Mouse (Mus musculus) MEL (cell line): ENCODE data around the gene Pmpcb. TPM values are rescaled to one million over a fixed set of nuclear protein-coding genes. Genes with fewer than 3 reads are reported as not detected.

Source experiments
- DNase-seq: peaks from one replicate; pipeline ENCODE4 v3.0.0; 2011; ENCODE audit warnings: low read depth, low spot score
- H3K27ac ChIP-seq: 2 replicates; pipeline ENCODE4 v1.5.1; 2012; ENCODE audit warnings: low read depth, mild to moderate bottlenecking, control low read depth, low read length, moderate library complexity; ENCODE audit not compliant: control insufficient read depth
- H3K27me3 ChIP-seq, 2 experiments: fragments of 150-350 bp in 1 of 2; sonication (generic) in 1 of 2; 2 replicates each; pipeline ENCODE4 v1.6.1; 2012; ENCODE audit warnings: low read length in 2 of 2, mild to moderate bottlenecking in 2 of 2, improper control_type of control experiment in 1 of 2, moderate library complexity in 1 of 2; ENCODE audit not compliant: insufficient read depth in 2 of 2, control insufficient read depth in 1 of 2
- H3K36me3 ChIP-seq, 2 experiments: 2 replicates each; pipeline ENCODE4 v1.6.1; 2012 to 2014; ENCODE audit warnings: low read length in 2 of 2, improper control_type of control experiment in 1 of 2, inconsistent platforms in 1 of 2, mild to moderate bottlenecking in 1 of 2; ENCODE audit not compliant: insufficient read depth in 2 of 2, control insufficient read depth in 1 of 2
- H3K4me1 ChIP-seq, 2 experiments: fragments of 150-350 bp in 1 of 2; sonication (generic) in 1 of 2; 2 replicates each; pipeline ENCODE4 v1.6.1; 2012; ENCODE audit warnings: low read length in 2 of 2, improper control_type of control experiment in 1 of 2, mild to moderate bottlenecking in 1 of 2; ENCODE audit not compliant: insufficient read depth in 2 of 2, control insufficient read depth in 1 of 2
- H3K4me3 ChIP-seq, 2 experiments: fragments of 150-350 bp in 1 of 2; sonication (generic) in 1 of 2; 2 replicates each; pipeline ENCODE4 v1.5.1; 2012; ENCODE audit warnings: low read depth in 2 of 2, low read length in 2 of 2, mild to moderate bottlenecking in 2 of 2, moderate library complexity in 2 of 2, control low read depth in 1 of 2, improper control_type of control experiment in 1 of 2; ENCODE audit not compliant: control insufficient read depth in 1 of 2, insufficient read depth in 1 of 2
- H3K79me2 ChIP-seq: 2 replicates; pipeline ENCODE4 v1.6.1; 2012; ENCODE audit warnings: mild to moderate bottlenecking, low read length, moderate library complexity; ENCODE audit not compliant: control insufficient read depth, poor library complexity, insufficient read depth
- H3K9ac ChIP-seq: 2 replicates; pipeline ENCODE4 v1.6.1; 2012; ENCODE audit warnings: low read depth, mild to moderate bottlenecking, control low read depth, low read length, moderate library complexity; ENCODE audit not compliant: control insufficient read depth, poor library complexity, severe bottlenecking
- H3K9me3 ChIP-seq: fragments of 150-350 bp; sonication (generic); replicated peaks from 2 replicates; pipeline ENCODE4 v1.6.1; 2012; ENCODE audit warnings: mild to moderate bottlenecking, low read length, improper control_type of control experiment, moderate library complexity; ENCODE audit not compliant: insufficient read depth
- CTCF ChIP-seq, 3 experiments: IDR thresholded peaks in 2 of 3; conservative IDR thresholded peaks in 1 of 3; 2 replicates each; pipeline ENCODE4 v1.5.1; 2011 to 2012; ENCODE audit warnings: low read length in 3 of 3, low read depth in 2 of 3, mild to moderate bottlenecking in 2 of 3, improper control_type of control experiment in 1 of 3, inconsistent platforms in 1 of 3, mixed read lengths in 1 of 3, moderate library complexity in 1 of 3; ENCODE audit not compliant: control insufficient read depth in 1 of 3, insufficient read depth in 1 of 3, poor library complexity in 1 of 3, severe bottlenecking in 1 of 3
- ELF1 ChIP-seq: IDR thresholded peaks from 2 replicates; pipeline ENCODE4 v1.6.1; 2014; ENCODE audit warnings: low read depth, mild to moderate bottlenecking, inconsistent platforms, low read length, improper control_type of control experiment, moderate library complexity
- EP300 ChIP-seq, 2 experiments: IDR thresholded peaks; 2 replicates each; pipeline ENCODE4 v1.6.1; 2011; ENCODE audit warnings: improper control_type of control experiment in 2 of 2, low read length in 2 of 2, low read depth in 1 of 2, mild to moderate bottlenecking in 1 of 2
- ETS1 ChIP-seq: IDR thresholded peaks from 2 replicates; pipeline ENCODE4 v1.6.1; 2012; ENCODE audit warnings: low read depth, mild to moderate bottlenecking, inconsistent platforms, low read length, improper control_type of control experiment, moderate library complexity
- GABPA ChIP-seq: IDR thresholded peaks from 2 replicates; pipeline ENCODE4 v1.6.1; 2012; ENCODE audit warnings: low read depth, mild to moderate bottlenecking, inconsistent platforms, low read length, improper control_type of control experiment, moderate library complexity
- HCFC1 ChIP-seq: IDR thresholded peaks from 2 replicates; pipeline ENCODE4 v1.6.1; 2012; ENCODE audit warnings: low read depth, mild to moderate bottlenecking, inconsistent platforms, low read length, improper control_type of control experiment, moderate library complexity
- KAT2A ChIP-seq: conservative IDR thresholded peaks from 2 replicates; pipeline ENCODE4 v1.6.1; 2012; ENCODE audit warnings: low read depth, low read length, improper control_type of control experiment, inconsistent platforms
- MAFK ChIP-seq: IDR thresholded peaks from 2 replicates; pipeline ENCODE4 v1.6.1; 2011; ENCODE audit warnings: low read depth, mild to moderate bottlenecking, low read length, improper control_type of control experiment, borderline replicate concordance
- MAX ChIP-seq: IDR thresholded peaks from 2 replicates; pipeline ENCODE4 v1.6.1; 2011; ENCODE audit warnings: low read length, improper control_type of control experiment
- MEF2A ChIP-seq: IDR thresholded peaks from 2 replicates; pipeline ENCODE4 v1.6.1; 2014; ENCODE audit warnings: low read depth, mild to moderate bottlenecking, inconsistent platforms, low read length, improper control_type of control experiment; ENCODE audit not compliant: poor library complexity, insufficient replicate concordance, severe bottlenecking; ENCODE audit errors: extremely low read depth
- MXI1 ChIP-seq: IDR thresholded peaks from 2 replicates; pipeline ENCODE4 v1.6.1; 2011; ENCODE audit warnings: mild to moderate bottlenecking, low read depth, low read length, improper control_type of control experiment
- MYC ChIP-seq: IDR thresholded peaks from 2 replicates; pipeline ENCODE4 v1.6.1; 2011; ENCODE audit warnings: low read depth, mild to moderate bottlenecking, low read length, improper control_type of control experiment, moderate library complexity
- NELFE ChIP-seq: IDR thresholded peaks from 2 replicates; pipeline ENCODE4 v1.6.1; 2011; ENCODE audit warnings: low read depth, low read length, improper control_type of control experiment
- NRF1 ChIP-seq: IDR thresholded peaks from 2 replicates; pipeline ENCODE4 v1.6.1; 2014; ENCODE audit warnings: low read depth, mild to moderate bottlenecking, inconsistent platforms, low read length, improper control_type of control experiment, moderate library complexity; ENCODE audit not compliant: poor library complexity, insufficient read depth, severe bottlenecking
- POLR2A ChIP-seq, 2 experiments: IDR thresholded peaks; 2 replicates each; pipeline ENCODE4 v1.6.1; 2011 to 2012; ENCODE audit warnings: low read length in 2 of 2, mild to moderate bottlenecking in 2 of 2, control low read depth in 1 of 2, improper control_type of control experiment in 1 of 2, low read depth in 1 of 2, moderate library complexity in 1 of 2; ENCODE audit not compliant: control insufficient read depth in 1 of 2, insufficient read depth in 1 of 2, poor library complexity in 1 of 2
- POLR2AphosphoS5 ChIP-seq: IDR thresholded peaks from 2 replicates; pipeline ENCODE4 v1.6.1; 2012; ENCODE audit warnings: low read depth, borderline replicate concordance, mild to moderate bottlenecking, inconsistent platforms, low read length, moderate library complexity, mixed read lengths
- RCOR1 ChIP-seq: IDR thresholded peaks from 2 replicates; pipeline ENCODE4 v1.6.1; 2012; ENCODE audit warnings: low read depth, mild to moderate bottlenecking, inconsistent platforms, low read length, improper control_type of control experiment
- SIN3A ChIP-seq: IDR thresholded peaks from 2 replicates; pipeline ENCODE4 v1.6.1; 2012; ENCODE audit warnings: low read length, improper control_type of control experiment, inconsistent platforms
- TBP ChIP-seq: IDR thresholded peaks from 2 replicates; pipeline ENCODE4 v1.8.0; 2011; ENCODE audit warnings: low read depth, low read length, improper control_type of control experiment
- USF1 ChIP-seq: IDR thresholded peaks from 2 replicates; pipeline ENCODE4 v1.6.1; 2014; ENCODE audit warnings: low read depth, mild to moderate bottlenecking, inconsistent platforms, low read length, improper control_type of control experiment, moderate library complexity
- ZC3H11A ChIP-seq: IDR thresholded peaks from 2 replicates; pipeline ENCODE4 v1.6.1; 2012; ENCODE audit warnings: low read depth, mild to moderate bottlenecking, inconsistent platforms, low read length, improper control_type of control experiment
- ZNF384 ChIP-seq: IDR thresholded peaks from 2 replicates; pipeline ENCODE4 v1.6.1; 2012; ENCODE audit warnings: low read depth, mild to moderate bottlenecking, inconsistent platforms, low read length, improper control_type of control experiment
- polyA plus RNA-seq, 2 experiments: library from polyadenylated mRNA; stranded (reverse) in 1 of 2; unstranded in 1 of 2; fragments of >175 nt in 1 of 2; fragments of >200 nt in 1 of 2; gene quantifications; 2 replicates each; pipeline versions ENCODE4 v1.2.1 to v1.2.4; 2012; ENCODE audit warnings: low replicate concordance in 2 of 2, low read depth in 1 of 2; ENCODE audit not compliant: insufficient read length in 2 of 2, insufficient read depth in 1 of 2, missing spikeins in 1 of 2
- total RNA-seq: library from RNA; depleted of rRNA; stranded (reverse); fragments of 300-350 nt; gene quantifications from 2 replicates; pipeline ENCODE4 v1.2.3, GENCODE M21; 2012

Pmpcb gene
- total and polyA plus RNA-seq, 3 experiments = 162 to 265 (median 172) TPM

DNA sequence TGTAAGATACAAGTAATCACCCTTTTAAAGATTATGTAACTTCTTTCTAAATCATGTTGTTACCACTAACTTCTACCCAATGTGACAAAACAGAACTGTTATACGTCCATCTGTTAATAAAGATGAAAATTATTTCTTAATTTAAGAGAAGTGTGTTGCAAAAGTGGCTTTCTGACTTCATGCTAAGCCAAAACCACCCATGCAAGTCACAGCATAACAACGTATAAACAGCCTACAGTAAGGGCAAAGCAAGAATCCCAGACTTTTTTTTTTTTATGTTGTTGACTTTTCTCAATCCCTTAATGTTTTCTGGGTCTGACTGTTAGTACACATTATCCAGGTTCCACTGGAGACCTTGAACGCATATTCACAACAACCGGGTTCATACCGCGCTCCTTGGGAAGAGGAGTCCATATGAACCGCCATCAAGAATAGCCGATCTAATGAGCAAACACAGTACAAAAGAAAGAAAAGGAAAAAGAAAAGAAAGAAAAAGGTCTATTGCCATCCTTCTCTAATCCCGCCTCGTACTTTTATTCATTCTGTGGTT is 36.6 kb upstream of the Pmpcb start:
- Histone ChIP-seq H3K9me3 (no peaks in the 10 kb centered on the region), H3K27ac (peak overlapping the region; percentile 51), H3K36me3 (peaks cover 0 to 29% of the 10 kb centered on the region in 2 experiments; a peak in 2 of 4 replicates)

DNA sequence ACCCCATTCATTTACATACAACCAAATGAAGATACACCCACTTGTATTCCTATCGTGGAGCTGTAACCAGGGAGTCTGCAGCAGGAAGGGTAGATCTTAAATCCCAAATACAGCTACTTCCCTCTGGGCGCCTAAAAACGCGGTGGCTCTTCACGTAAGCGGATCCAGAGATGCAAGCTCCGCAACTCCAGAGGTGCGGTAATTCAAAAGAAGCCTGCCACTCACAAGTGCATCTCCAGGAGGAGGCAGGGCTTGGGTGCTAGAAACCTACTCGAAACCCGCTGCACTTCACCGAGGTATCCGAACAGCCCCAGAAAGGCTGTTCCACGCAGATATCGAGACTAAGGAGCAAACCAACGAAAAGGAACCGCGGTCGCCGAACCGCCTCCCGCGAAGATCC is 36.0 kb upstream of the Pmpcb start:
- no peak for TF ChIP-seq HCFC1
- 0 out of 2 replicates have a peak, but pooled peaks have one; percentile 7 for TF ChIP-seq ETS1
- 0 out of 2 replicates have a peak, but pooled peaks have one; percentile 11 for TF ChIP-seq TBP
- TF ChIP-seq SIN3A = peak; percentile 3; the same call in 1 of the 2 replicates
- peak overlapping the region; percentile 49 for H3K27ac ChIP-seq

More for the DNA sequence above, 36.6 kb upstream of the Pmpcb start:
- Histone ChIP-seq H3K27me3 (no peaks in the 10 kb centered on the region), H3K4me1 (peaks cover 16 to 18% of the 10 kb centered on the region in 2 experiments), H3K4me3 (peak overlapping the region; percentile 78 to 86), H3K79me2 (peaks cover 3% of the 10 kb centered on the region; the same call in 1 of the 2 replicates), H3K9ac (peak overlapping the region; percentile 73)
- DNase-seq = no peak
- peak; percentile 20 for TF ChIP-seq MXI1
- peak; percentile 81 for TF ChIP-seq ZNF384
- no peak for TF ChIP-seq RCOR1

GRCm38 (mm10) chr5:21701351-21702008 is 35.5 kb upstream of the Pmpcb start, which contains the start of gene Napepld:
Gene Napepld (minus strand): TSS chr5:21701396.
- Histone ChIP-seq H3K36me3 (peaks cover 0 to 29% of the 10 kb centered on the region in 2 experiments; a peak in 2 of 4 replicates), H3K9me3 (no peaks in the 10 kb centered on the region), H3K4me3 (peak within 1 kb of the TSS; percentile 78 to 86), H3K27me3 (no peaks in the 10 kb centered on the region), H3K4me1 (peaks cover 16 to 17% of the 10 kb centered on the region in 2 experiments), H3K27ac (peak within 1 kb of the TSS; percentile 70), H3K9ac (peak within 1 kb of the TSS; percentile 84), H3K79me2 (peaks cover 3% of the 10 kb centered on the region; the same call in 1 of the 2 replicates)
- peak; percentile 99 for DNase-seq
- no peak; a peak in 1 of 6 replicates for TF ChIP-seq CTCF (IDR thresholded peaks at IDR 0.05 in 2 of 3, conservative IDR thresholded peaks at IDR 0.05 in 1 of 3; ENCODE audit: control insufficient read depth in 1 of 3, insufficient read depth in 1 of 3, low read depth in 2 of 3, low read length in 3 of 3, poor library complexity in 1 of 3, severe bottlenecking in 1 of 3)
- TF ChIP-seq GABPA = no peak
- TF ChIP-seq ETS1 = no peak; the same call in 1 of the 2 replicates
- no peak for TF ChIP-seq MEF2A
- peak; percentile 37; the same call in 1 of the 2 replicates for TF ChIP-seq MXI1
- TF ChIP-seq KAT2A = no peak; the same call in 1 of the 2 replicates
- TF ChIP-seq POLR2AphosphoS5 = no peak
- peak; percentile 99 for TF ChIP-seq NELFE
- peak; percentile 91 for TF ChIP-seq USF1
- peak; percentile 100 for TF ChIP-seq POLR2A (IDR thresholded peaks at IDR 0.05; ENCODE audit: control insufficient read depth in 1 of 2, insufficient read depth in 1 of 2, low read depth in 1 of 2, low read length in 2 of 2, poor library complexity in 1 of 2)
- peak; percentile 81 for TF ChIP-seq MAX
- no peak for TF ChIP-seq EP300 (IDR thresholded peaks at IDR 0.05; ENCODE audit: low read depth in 1 of 2, low read length in 2 of 2)
- no peak for TF ChIP-seq ZNF384
- TF ChIP-seq NRF1 = peak; percentile 63
- peak; percentile 51; the same call in 1 of the 2 replicates for TF ChIP-seq ELF1
- TF ChIP-seq SIN3A = peak; percentile 72; the same call in 1 of the 2 replicates
- TF ChIP-seq MAFK = no peak
- no peak for TF ChIP-seq ZC3H11A
- TF ChIP-seq MYC = peak; percentile 77; the same call in 1 of the 2 replicates

More for the DNA sequence above, 36.0 kb upstream of the Pmpcb start:
- no peak for DNase-seq
- Histone ChIP-seq H3K4me3 (peak overlapping the region; percentile 78 to 86), H3K79me2 (peaks cover 3% of the 10 kb centered on the region; the same call in 1 of the 2 replicates), H3K27me3 (no peaks in the 10 kb centered on the region), H3K36me3 (peaks cover 0 to 29% of the 10 kb centered on the region in 2 experiments; a peak in 2 of 4 replicates), H3K9ac (peak overlapping the region; percentile 73), H3K4me1 (peaks cover 16 to 18% of the 10 kb centered on the region in 2 experiments), H3K9me3 (no peaks in the 10 kb centered on the region)
